Mouse (Mus musculus) cerebellum, adult (tissue): ENCODE measurements around the gene Sept9.

Experiments
- ATAC-seq: cut with Nextera tagmentation; 2 replicates; pipeline ENCODE4 v1.9.2; 2017; ENCODE audit warnings: mild to moderate bottlenecking, moderate library complexity, mixed read lengths; ENCODE audit not compliant: insufficient number of reproducible peaks, low FRiP score, low TSS enrichment

Gene Sept9

GRCm38 (mm10) chr11:117243536-117244290, 44.3 kb downstream of the Sept9 start:
- ATAC-seq: no peak

DNA sequence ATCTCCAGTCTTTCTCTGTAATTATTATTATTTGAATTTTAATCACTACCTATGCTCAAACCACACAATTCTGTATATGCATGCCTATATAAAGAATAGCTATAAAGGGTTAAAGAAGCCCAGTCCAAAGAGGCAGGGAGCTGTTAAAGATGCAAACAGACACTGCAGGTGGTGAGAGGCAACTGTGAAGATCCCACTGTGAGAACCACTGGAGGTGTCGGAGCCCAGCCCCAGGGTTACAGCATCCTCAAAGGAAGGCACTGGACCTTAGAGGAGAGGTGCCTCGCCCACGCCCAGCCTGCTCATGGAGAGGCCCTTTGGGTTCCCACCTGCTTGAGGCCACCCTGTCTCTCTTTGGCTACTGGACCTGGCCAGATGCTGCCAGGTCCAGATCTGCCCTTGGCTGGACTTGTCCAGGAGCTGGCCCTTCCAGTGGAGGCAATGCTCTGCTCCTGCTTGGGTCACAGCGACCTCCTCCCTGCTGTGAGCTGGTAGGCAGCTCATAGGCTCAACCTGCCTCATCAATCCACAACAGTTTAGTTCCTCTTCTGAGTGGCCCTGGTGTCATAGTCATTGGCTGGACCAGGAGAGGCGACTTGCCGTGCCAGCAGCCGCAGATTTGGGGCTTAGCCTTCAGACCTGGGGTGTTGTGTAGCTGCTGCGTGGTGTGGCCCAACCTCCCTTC, 45.7 kb downstream of the Sept9 start:
- ATAC-seq: no peak

GRCm38 (mm10) chr11:117245846-117246245, 46.4 kb downstream of the Sept9 start:
- no peak for ATAC-seq

GRCm38 (mm10) chr11:117246286-117246685, 46.8 kb downstream of the Sept9 start:
- ATAC-seq: no peak

- no peak for ATAC-seq
These were observed 47.5 kb downstream of the Sept9 start for GRCm38 (mm10) chr11:117246981-117247431.

- ATAC-seq: no peak
These were observed 48.1 kb downstream of the Sept9 start for GRCm38 (mm10) chr11:117247541-117247940.

DNA sequence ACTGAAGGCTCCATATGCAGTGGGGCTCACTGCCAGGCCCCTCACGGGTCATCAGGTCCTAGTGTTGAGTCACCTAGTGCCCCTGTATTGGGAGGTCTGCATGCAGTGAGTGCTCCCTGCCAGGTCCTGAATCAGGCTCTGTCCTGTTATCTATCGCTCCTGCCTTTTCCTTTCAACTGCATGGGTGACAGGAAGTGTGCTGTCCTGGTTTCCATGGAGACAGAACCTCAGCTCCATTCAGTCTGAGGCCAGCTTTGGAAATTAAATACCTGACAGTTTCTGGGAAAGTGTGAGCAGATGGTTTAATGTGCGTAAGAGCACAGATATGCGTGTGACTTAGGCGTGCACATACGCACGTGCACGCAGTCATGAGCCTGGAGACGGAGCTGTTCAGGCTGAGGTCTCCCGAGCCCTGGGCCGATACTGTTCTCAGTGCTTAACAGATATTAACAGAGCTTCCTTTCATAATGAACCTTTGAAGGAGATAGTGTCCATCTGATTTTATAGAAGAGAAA, 49.3 kb downstream of the Sept9 start:
- ATAC-seq: no peak

DNA sequence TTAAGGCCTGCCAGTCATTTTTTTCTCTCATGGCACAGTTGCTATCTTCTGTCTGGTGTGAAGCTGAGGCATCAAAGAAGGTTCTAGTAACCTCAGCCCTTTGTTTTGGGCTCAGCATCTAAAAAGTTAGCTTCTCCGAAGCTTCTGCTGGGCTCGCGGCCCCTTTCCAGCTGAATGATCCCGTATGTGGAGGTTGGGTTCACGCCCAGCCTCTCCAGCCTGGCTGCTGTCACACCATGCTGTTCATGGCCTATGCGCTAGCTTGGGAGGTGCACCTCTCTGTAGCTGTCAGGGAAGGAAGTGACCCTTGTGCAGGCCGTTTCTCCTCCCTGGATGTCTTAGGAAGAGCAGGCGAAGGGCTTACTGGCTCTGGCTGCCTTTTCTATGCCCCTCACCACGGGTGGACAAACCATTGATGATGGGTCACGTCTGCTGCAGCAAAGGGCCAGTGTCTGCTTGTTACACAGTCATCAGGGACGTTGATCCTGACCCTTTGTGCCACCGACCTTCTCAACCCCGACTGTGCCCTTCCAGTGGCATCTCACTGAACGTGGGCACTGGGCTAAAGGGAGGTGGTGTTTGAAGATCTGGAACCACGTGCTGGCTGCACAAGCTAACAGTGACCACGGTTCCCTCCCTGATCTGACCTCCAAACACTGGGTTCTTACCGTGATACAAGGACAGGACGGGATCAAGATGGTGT, 50.0 kb downstream of the Sept9 start:
- ATAC-seq: no peak

DNA sequence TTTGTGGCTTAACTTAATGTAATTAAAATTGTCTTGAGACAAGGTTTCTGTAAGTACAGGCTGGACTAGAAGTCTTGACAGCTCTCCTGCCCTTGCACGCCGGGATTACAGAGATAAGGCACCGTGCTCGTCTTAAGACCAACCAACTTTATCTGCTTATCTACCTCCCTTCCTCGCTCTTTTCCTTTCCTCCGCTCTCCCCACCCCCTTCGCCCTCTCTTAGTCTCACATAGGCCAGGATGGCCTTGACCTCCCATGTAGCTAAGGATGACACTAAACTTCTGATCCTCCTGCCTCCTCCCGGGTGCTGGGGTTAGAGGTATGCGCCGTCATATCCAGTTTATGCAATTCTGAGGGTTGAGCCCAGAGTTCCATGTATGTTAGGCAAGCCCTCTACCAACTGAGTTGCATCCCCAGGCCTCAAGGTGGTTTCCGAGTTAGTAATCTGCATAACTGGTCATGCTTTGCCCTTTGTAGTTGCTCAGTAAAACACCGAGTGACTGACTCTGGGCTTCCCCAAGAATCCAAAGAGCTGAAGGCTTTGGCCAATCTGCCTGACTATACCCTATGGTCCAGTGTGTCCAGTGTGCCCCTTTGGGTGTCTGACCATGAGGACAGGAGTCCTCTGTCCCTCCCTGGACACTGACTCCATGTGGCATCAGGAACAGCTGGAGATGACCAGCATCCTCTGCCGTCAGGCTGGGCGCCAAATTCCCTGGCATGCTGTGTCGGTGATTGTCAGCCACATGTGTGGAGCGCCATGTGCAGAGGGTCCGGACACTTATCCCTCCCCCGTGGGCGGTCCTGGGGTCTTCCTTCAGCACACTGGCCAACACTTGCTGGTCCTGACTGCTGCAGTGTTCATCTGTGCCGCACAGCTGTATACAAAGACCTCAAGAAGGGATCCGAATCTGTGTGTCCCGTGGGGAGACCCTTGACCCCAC, 50.8 kb downstream of the Sept9 start:
- no peak for ATAC-seq

DNA sequence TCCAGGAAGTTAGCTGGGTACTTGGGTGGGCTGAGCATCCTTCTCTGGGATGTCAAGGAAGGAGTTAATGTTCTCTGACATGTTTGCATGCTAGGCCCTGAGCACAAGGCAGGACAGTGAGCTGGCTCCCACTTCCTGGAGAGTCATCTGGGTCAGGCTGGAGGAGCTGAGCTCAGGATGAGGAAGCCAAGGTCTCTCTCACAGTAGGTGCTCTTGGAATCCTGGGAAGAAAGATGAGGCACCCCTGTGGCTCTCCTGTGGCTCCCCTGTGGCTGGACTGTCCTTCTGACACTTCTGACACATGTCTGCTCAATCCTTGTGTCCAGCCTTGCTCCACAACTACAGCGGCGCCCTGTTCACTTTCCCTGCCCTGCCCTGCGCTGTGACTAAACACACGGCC, 52.3 kb downstream of the Sept9 start:
- no peak for ATAC-seq

DNA sequence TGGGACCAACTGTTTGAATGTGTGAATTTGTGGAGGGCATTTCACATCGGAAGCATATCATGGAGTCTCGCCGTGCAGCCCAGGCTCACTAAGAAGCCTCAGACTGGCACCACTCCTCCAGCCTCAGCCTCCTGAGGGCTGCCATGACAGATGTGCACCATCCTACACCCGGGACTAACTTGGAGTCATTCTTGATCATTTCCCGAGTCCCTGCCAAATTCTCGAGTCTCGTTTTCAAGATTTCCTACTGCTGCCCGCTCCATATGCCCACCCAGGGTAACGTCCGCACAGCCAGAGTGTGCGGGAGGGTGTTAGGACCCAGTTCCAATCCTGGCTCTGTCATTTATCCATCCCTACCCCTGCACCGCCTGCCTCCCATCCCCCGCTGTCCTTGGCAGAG, 53.4 kb downstream of the Sept9 start:
- ATAC-seq: no peak

GRCm38 (mm10) chr11:117254161-117255107, 55.0 kb downstream of the Sept9 start:
- ATAC-seq: no peak

GRCm38 (mm10) chr11:117255108-117255489, 55.6 kb downstream of the Sept9 start:
- ATAC-seq: no peak

DNA sequence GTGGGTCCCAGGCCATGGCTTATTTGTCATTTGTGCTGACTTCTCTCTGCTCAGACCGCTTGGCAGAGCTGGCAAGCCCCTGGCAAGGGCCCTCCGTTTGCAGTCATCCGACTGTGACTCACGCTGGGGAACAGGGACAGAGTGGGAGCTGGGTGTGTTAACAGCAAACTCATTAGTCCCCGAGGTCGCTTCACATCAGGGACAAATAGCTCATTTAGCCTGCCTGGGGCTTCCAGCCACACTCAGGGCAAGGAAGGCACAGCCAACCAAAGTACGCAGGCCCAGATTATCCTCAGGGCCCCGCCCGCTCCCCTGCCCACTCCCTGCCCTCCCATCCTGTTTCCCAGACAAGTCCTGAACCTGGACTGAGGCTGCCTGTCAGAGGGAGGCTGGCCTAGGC, 56.6 kb downstream of the Sept9 start:
- no peak for ATAC-seq

DNA sequence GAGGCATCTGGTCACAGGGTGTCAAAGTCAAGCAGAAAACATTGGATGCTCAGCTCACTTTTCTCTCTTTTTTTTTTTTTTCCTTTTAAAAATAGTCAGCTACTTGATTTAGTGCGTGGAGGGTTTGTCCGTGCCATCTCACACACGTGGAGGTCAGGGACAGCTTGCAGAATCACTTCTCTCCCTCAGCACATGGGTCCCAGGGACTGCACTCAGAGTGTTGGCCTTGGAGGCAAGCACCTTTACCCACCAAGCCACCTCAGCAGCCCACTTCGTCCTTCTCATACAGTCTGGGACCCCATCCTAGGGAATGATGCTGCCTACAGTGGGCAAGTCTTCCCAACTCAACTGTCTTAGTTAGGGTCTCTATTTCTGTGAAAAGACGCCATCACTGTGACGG, 57.4 kb downstream of the Sept9 start:
- no peak for ATAC-seq

GRCm38 (mm10) chr11:117257266-117257665, 57.8 kb downstream of the Sept9 start:
- ATAC-seq: no peak

GRCm38 (mm10) chr11:117257842-117258241, 58.4 kb downstream of the Sept9 start:
- ATAC-seq: no peak

GRCm38 (mm10) chr11:117259178-117259960, 59.9 kb downstream of the Sept9 start:
- ATAC-seq: no peak
